Mouse (Mus musculus) heart, postnatal 4 days (tissue): ENCODE data around the gene D430019H16Rik. TPM values are rescaled to one million over a fixed set of nuclear protein-coding genes. Genes with fewer than 3 reads are reported as not detected.

Experiments
- DNase-seq: peaks from one replicate; pipeline ENCODE4 v3.0.0; 2021
- total RNA-seq, 2 experiments: library from RNA; stranded (reverse); gene quantifications; 2 replicates each; pipeline ENCODE4 v1.2.3; 2021

D430019H16Rik gene
- total RNA-seq, 2 experiments from 2014 or later, result 1.0 to 1.2 TPM

GRCm38 (mm10) chr12:105490794-105491193 is 37.1 kb downstream of the D430019H16Rik start:
- no peak for DNase-seq

- DNase-seq, result peak; percentile 21
Measured at GRCm38 (mm10) chr12:105494796-105495195, 41.1 kb downstream of the D430019H16Rik start.

GRCm38 (mm10) chr12:105497894-105498293 is 44.2 kb downstream of the D430019H16Rik start:
- peak; percentile 91 for DNase-seq

- no peak for DNase-seq
Measured at GRCm38 (mm10) chr12:105498423-105498822, 44.8 kb downstream of the D430019H16Rik start.

GRCm38 (mm10) chr12:105498842-105499241 is 45.2 kb downstream of the D430019H16Rik start:
- DNase-seq, result no peak

GRCm38 (mm10) chr12:105500940-105501339 is 47.3 kb downstream of the D430019H16Rik start:
- DNase-seq, result peak; percentile 24

GRCm38 (mm10) chr12:105504736-105505135 is 51.1 kb downstream of the D430019H16Rik start:
- peak; percentile 32 for DNase-seq

- peak; percentile 38 for DNase-seq
Measured at GRCm38 (mm10) chr12:105511109-105511508, 57.5 kb downstream of the D430019H16Rik start.

- peak; percentile 43 for DNase-seq
Measured at GRCm38 (mm10) chr12:105511671-105512502, 58.2 kb downstream of the D430019H16Rik start.

- no peak for DNase-seq
Measured at GRCm38 (mm10) chr12:105514111-105514510, 60.5 kb downstream of the D430019H16Rik start.

- DNase-seq, result peak; percentile 54
Measured at GRCm38 (mm10) chr12:105517026-105517675, 63.5 kb downstream of the D430019H16Rik start.

GRCm38 (mm10) chr12:105519851-105520250 is 66.2 kb downstream of the D430019H16Rik start:
- DNase-seq, result no peak

- DNase-seq, result no peak
Measured at GRCm38 (mm10) chr12:105521170-105521762, 67.6 kb downstream of the D430019H16Rik start.

- DNase-seq, result peak; percentile 49
Measured at GRCm38 (mm10) chr12:105523737-105524136, 70.1 kb downstream of the D430019H16Rik start.

GRCm38 (mm10) chr12:105526186-105526585 is 72.5 kb downstream of the D430019H16Rik start:
- no peak for DNase-seq

- DNase-seq, result peak; percentile 64
Measured at GRCm38 (mm10) chr12:105526829-105527228, 73.2 kb downstream of the D430019H16Rik start.

- no peak for DNase-seq
Measured at GRCm38 (mm10) chr12:105529545-105529944, 75.9 kb downstream of the D430019H16Rik start.

GRCm38 (mm10) chr12:105531724-105532371 is 78.2 kb downstream of the D430019H16Rik start:
- DNase-seq, result no peak

GRCm38 (mm10) chr12:105534842-105535241 is 81.2 kb downstream of the D430019H16Rik start:
- no peak for DNase-seq

- DNase-seq, result no peak
Measured at GRCm38 (mm10) chr12:105535968-105536760, 82.5 kb downstream of the D430019H16Rik start.

- no peak for DNase-seq
Measured at GRCm38 (mm10) chr12:105537162-105537561, 83.5 kb downstream of the D430019H16Rik start.

GRCm38 (mm10) chr12:105539649-105540048 is 86.0 kb downstream of the D430019H16Rik start:
- DNase-seq, result no peak
